ENCODE assay signal across 9 mouse cellular contexts in the genomic region with DNA sequence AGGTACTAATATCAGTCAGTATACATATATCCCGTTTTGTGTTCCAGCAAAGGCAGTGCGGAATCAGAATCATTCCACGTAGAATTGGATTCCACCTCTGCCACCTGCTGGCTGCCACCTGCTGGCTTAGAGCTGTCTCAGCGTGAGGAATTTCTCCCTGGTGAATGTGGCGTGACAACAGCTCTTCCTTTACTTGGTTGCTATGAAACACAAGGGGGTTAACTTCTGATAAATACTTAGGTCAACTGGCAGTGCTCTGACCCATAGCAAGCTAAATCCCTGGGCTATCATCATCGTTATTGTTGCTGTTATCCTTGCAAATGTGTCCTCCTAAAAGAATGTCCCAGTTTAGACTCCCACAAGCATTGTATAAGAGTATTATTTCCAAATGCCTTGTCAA. TPM values are rescaled to one million over a fixed set of nuclear protein-coding genes. Genes with fewer than 3 reads are reported as not detected.
A peak's percentile ranks its signal among the peaks of the same experiment; 100 is the strongest.
DNase-seq lines count a peak whose midpoint lies in the region; ATAC-seq lines count a peak whose summit lies in the region.
"Had no signal": no experiment of that assay in that cellular context is flagged by ENCODE, and none has a peak within 500 bp of the region (broad histone marks: within the 10 kb centered on the region; RNA-seq: fewer than 3 reads in every experiment).

No protein-coding gene starts in this region.

- no peaks in the 10 kb centered on the region for H3K27me3 ChIP-seq in liver, embryonic 12.5 days (replicated peaks)
- H3K27me3 ChIP-seq in hindbrain, embryonic 13.5 days = no peaks in the 10 kb centered on the region

- H3K9ac ChIP-seq in liver, embryonic 12.5 days = no peak overlapping the region
- no peak overlapping the region for H3K9ac ChIP-seq in hindbrain, embryonic 13.5 days

- no peak overlapping the region for H3K27ac ChIP-seq in liver, embryonic 12.5 days
- H3K27ac ChIP-seq in hindbrain, embryonic 13.5 days = no peak overlapping the region

- H3K36me3 ChIP-seq in liver, embryonic 12.5 days = no peaks in the 10 kb centered on the region
- H3K36me3 ChIP-seq in hindbrain, embryonic 13.5 days = no peaks in the 10 kb centered on the region

- peak; percentile 5 for DNase-seq in liver
- DNase-seq in embryo, embryonic 10.5 days (ENCODE audit: low spot score) = peak; percentile 63
- peak; percentile 51 to 54 for DNase-seq in left cerebral cortex, postnatal 25 days (ENCODE audit: low spot score in 2 of 2)
- peak; percentile 44 for DNase-seq in retina, postnatal 1 day
- no peak for DNase-seq in thymus, postnatal 25 days
- no peak for DNase-seq in urinary bladder, postnatal 4 days (ENCODE audit: low spot score in 2 of 2)

- ATAC-seq in liver, embryonic 12.5 days = no peak
- ATAC-seq in hindbrain, embryonic 13.5 days (ENCODE audit: low FRiP score) = peak; percentile 46; the same call in 1 of the 2 replicates

- no peak overlapping the region for H3K4me3 ChIP-seq in liver, embryonic 12.5 days
- no peak overlapping the region for H3K4me3 ChIP-seq in hindbrain, embryonic 13.5 days

- H3K4me1 ChIP-seq in liver, embryonic 12.5 days = no peaks in the 10 kb centered on the region
- no peaks in the 10 kb centered on the region for H3K4me1 ChIP-seq in hindbrain, embryonic 13.5 days (replicated peaks)

- WGBS in liver, embryonic 12.5 days (ENCODE audit: insufficient replicate concordance) = 9% methylated on average over 6 of the region's 6 CpGs
- WGBS in hindbrain, embryonic 13.5 days = 9% methylated on average over 6 of the region's 6 CpGs

- no peaks in the 10 kb centered on the region for H3K9me3 ChIP-seq in liver, embryonic 12.5 days (replicated peaks)
- H3K9me3 ChIP-seq in hindbrain, embryonic 13.5 days = no peaks in the 10 kb centered on the region

- no peak overlapping the region for H3K4me2 ChIP-seq in liver, embryonic 12.5 days
- no peak overlapping the region for H3K4me2 ChIP-seq in hindbrain, embryonic 13.5 days

- intact Hi-C loops in left cerebral cortex, postnatal 25 days (cut with DNase I) = loop anchor here (1.0 kb wide), 1 partner anchor 56 kb away; no protein-coding TSS in a partner anchor

RNA-seq across cellular contexts. Expression of gene Prr9, which starts 17.2 kb away (rescaled TPM):
- not detected in 2 replicates for polyA plus RNA-seq in liver, embryonic 12.5 days (2016; fragmentation: Nextera tagmentation; extraction: Ambion mirVana)
- polyA plus RNA-seq in hindbrain, embryonic 13.5 days (2015; fragmentation: Nextera tagmentation; extraction: Ambion mirVana) = not detected in 2 replicates
- total RNA-seq in left cerebral cortex, postnatal 25 days (2021) = not detected
- polyA plus RNA-seq: large intestine, adult 2 months had no signal

RNA-seq across cellular contexts. Expression of gene Lor, which starts 23.6 kb away (rescaled TPM):
- polyA plus RNA-seq in liver, embryonic 12.5 days (2016; fragmentation: Nextera tagmentation; extraction: Ambion mirVana) = 1.1 and 1.2 TPM in 2 replicates
- polyA plus RNA-seq in hindbrain, embryonic 13.5 days (2015; fragmentation: Nextera tagmentation; extraction: Ambion mirVana) = 4.6 and 4.9 TPM in 2 replicates
- total RNA-seq in left cerebral cortex, postnatal 25 days (2021) = 1 to 10 TPM; 1.8 to 2.3 TPM

RNA-seq across cellular contexts. Expression of gene Lelp1, which starts 36.0 kb away (rescaled TPM):
- polyA plus RNA-seq in liver, embryonic 12.5 days (2016; fragmentation: Nextera tagmentation; extraction: Ambion mirVana) = not detected in 2 replicates
- not detected in 2 replicates for polyA plus RNA-seq in hindbrain, embryonic 13.5 days (2015; fragmentation: Nextera tagmentation; extraction: Ambion mirVana)
- not detected for total RNA-seq in left cerebral cortex, postnatal 25 days (2021)
- polyA plus RNA-seq: large intestine, adult 2 months had no signal

Comparison
In these comparisons a context has a peak if more than half of its experiments do, and no peak if none do; other contexts are left out.
1. DNase-seq: peak in liver (single experiment), embryo, embryonic 10.5 days (single experiment), left cerebral cortex, postnatal 25 days (2 of 2) and retina, postnatal 1 day (single experiment); none in thymus, postnatal 25 days (single experiment) and urinary bladder, postnatal 4 days (0 of 2).